Mouse (Mus musculus) stomach, embryonic 14.5 days (tissue): ENCODE results near the gene Map7d1. TPM values are rescaled to one million over a fixed set of nuclear protein-coding genes. Genes with fewer than 3 reads are reported as not detected.
"Not testable (repeated sequence)": the region's sequence is repeated elsewhere in the genome, so short reads cannot be mapped to it uniquely, and the experiment has no call there.

Experiments
- ATAC-seq: fragments of 200-750 bp; cut with Nextera tagmentation; 2 replicates; pipeline ENCODE4 v1.8.0; 2017; ENCODE audit warnings: low read depth, moderate TSS enrichment; ENCODE audit not compliant: insufficient number of reproducible peaks, insufficient read depth, low FRiP score
- H3K27ac ChIP-seq: fragments of 300-500 bp; sonication (generic); 2 replicates; pipeline ENCODE4 v1.5.1; 2014; ENCODE audit warnings: mild to moderate bottlenecking, low read length, moderate library complexity, mixed read lengths
- H3K27me3 ChIP-seq: fragments of 300-500 bp; sonication (generic); 2 replicates; pipeline ENCODE4 v1.6.1; 2014; ENCODE audit warnings: low read length, control low read depth, mixed read lengths; ENCODE audit not compliant: control insufficient read depth, insufficient read depth
- H3K36me3 ChIP-seq: fragments of 300-500 bp; sonication (generic); 2 replicates; pipeline ENCODE4 v1.6.1; 2014; ENCODE audit warnings: mild to moderate bottlenecking, control low read depth, low read length, moderate library complexity, mixed read lengths; ENCODE audit not compliant: control insufficient read depth, insufficient read depth
- H3K4me1 ChIP-seq: fragments of 300-500 bp; sonication (generic); 2 replicates; pipeline ENCODE4 v1.6.1; 2014; ENCODE audit warnings: low read length, control low read depth, mixed read lengths; ENCODE audit not compliant: control insufficient read depth, insufficient read depth
- H3K4me2 ChIP-seq: fragments of 300-500 bp; sonication (generic); replicated peaks from 2 replicates; pipeline ENCODE4 v1.6.1; 2014; ENCODE audit warnings: low read depth, low read length, control low read depth
- H3K4me3 ChIP-seq: fragments of 300-500 bp; sonication (generic); 2 replicates; pipeline ENCODE4 v1.5.1; 2014; ENCODE audit warnings: low read depth, low read length, control low read depth
- H3K9ac ChIP-seq: fragments of 300-500 bp; sonication (generic); replicated peaks from 2 replicates; pipeline ENCODE4 v1.6.1; 2014; ENCODE audit warnings: low read depth, mild to moderate bottlenecking, control low read depth, low read length, moderate library complexity, mixed read lengths
- H3K9me3 ChIP-seq: fragments of 300-500 bp; sonication (generic); 2 replicates; pipeline ENCODE4 v1.6.1; 2016; ENCODE audit warnings: low read depth, low read length, control low read depth; ENCODE audit not compliant: control insufficient read depth
- WGBS: fragments of 180-500 bp; shearing (Covaris S2); extraction: QIAGEN DNeasy Blood & Tissue Kit; methylation state at CpG from one replicate; pipeline ENCODE4 v1.1.7; 2014; 5-methylcytosine and 5-hydroxymethylcytosine counted together
- polyA plus RNA-seq: library from polyadenylated mRNA; unstranded; fragments of >200 nt; fragmentation: Nextera tagmentation; extraction: Ambion mirVana; gene quantifications from 2 replicates; pipeline ENCODE4 v1.2.1, GENCODE M21; 2014

Gene Map7d1
- polyA plus RNA-seq, 1 experiment from 2014 or later: 38.7 TPM

- no peaks in the 10 kb centered on the region for H3K27me3 ChIP-seq
- WGBS: 32% methylated on average over 5 of the region's 5 CpGs
- no peak overlapping the region for H3K4me3 ChIP-seq
- no peak for ATAC-seq
- H3K4me2 ChIP-seq: no peak overlapping the region
- H3K4me1 ChIP-seq: no peaks in the 10 kb centered on the region
- H3K9me3 ChIP-seq: no peaks in the 10 kb centered on the region
- H3K27ac ChIP-seq: no peak overlapping the region
- H3K9ac ChIP-seq: no peak overlapping the region
- peaks cover 24% of the 10 kb centered on the region for H3K36me3 ChIP-seq
These were observed 28.0 kb downstream of the Map7d1 start for GRCm38 (mm10) chr4:126228144-126228543.

GRCm38 (mm10) chr4:126227077-126227761, 28.9 kb downstream of the Map7d1 start:
- Histone ChIP-seq H3K4me3 (peak overlapping the region; percentile 8; the same call in 1 of the 2 replicates), H3K36me3 (peaks cover 15% of the 10 kb centered on the region), H3K27me3 (no peaks in the 10 kb centered on the region), H3K4me1 (no peaks in the 10 kb centered on the region), H3K9ac (no peak overlapping the region), H3K4me2 (peak overlapping the region; percentile 53), H3K27ac (no peak overlapping the region; the same call in 1 of the 2 replicates), H3K9me3 (no peaks in the 10 kb centered on the region)
- 7% methylated on average over 18 of the region's 18 CpGs for WGBS
- peak; percentile 80; the same call in 1 of the 2 replicates for ATAC-seq

- no peak overlapping the region for H3K4me2 ChIP-seq
- 51% methylated on average over 12 of the region's 12 CpGs for WGBS
- ATAC-seq: no peak
- H3K27ac ChIP-seq: no peak overlapping the region
- H3K36me3 ChIP-seq: peaks cover 9% of the 10 kb centered on the region
- H3K9me3 ChIP-seq: no peaks in the 10 kb centered on the region
- H3K27me3 ChIP-seq: no peaks in the 10 kb centered on the region
- no peaks in the 10 kb centered on the region for H3K4me1 ChIP-seq
- H3K4me3 ChIP-seq: no peak overlapping the region
- no peak overlapping the region for H3K9ac ChIP-seq
These were observed 29.5 kb downstream of the Map7d1 start for GRCm38 (mm10) chr4:126226640-126227039.

GRCm38 (mm10) chr4:126222631-126223030, 33.5 kb downstream of the Map7d1 start:
- ATAC-seq: no peak
- H3K27ac ChIP-seq: no peak overlapping the region
- H3K9me3 ChIP-seq: no peaks in the 10 kb centered on the region
- H3K9ac ChIP-seq: no peak overlapping the region
- WGBS: 78% methylated on average over 11 of the region's 11 CpGs
- no peak overlapping the region for H3K4me3 ChIP-seq
- no peaks in the 10 kb centered on the region for H3K36me3 ChIP-seq
- H3K4me1 ChIP-seq: no peaks in the 10 kb centered on the region
- no peak overlapping the region for H3K4me2 ChIP-seq
- H3K27me3 ChIP-seq: no peaks in the 10 kb centered on the region

- H3K36me3 ChIP-seq: no peaks in the 10 kb centered on the region
- no peaks in the 10 kb centered on the region for H3K9me3 ChIP-seq
- WGBS: 89% methylated on average over 10 of the region's 10 CpGs
- H3K27me3 ChIP-seq: no peaks in the 10 kb centered on the region
- no peak overlapping the region for H3K4me2 ChIP-seq
- H3K4me1 ChIP-seq: no peaks in the 10 kb centered on the region
- H3K9ac ChIP-seq: no peak overlapping the region
- no peak overlapping the region for H3K4me3 ChIP-seq
- ATAC-seq: no peak
- H3K27ac ChIP-seq: no peak overlapping the region
These were observed 36.1 kb downstream of the Map7d1 start for GRCm38 (mm10) chr4:126220045-126220444.

GRCm38 (mm10) chr4:126219540-126219939, 36.6 kb downstream of the Map7d1 start:
- H3K36me3 ChIP-seq, H3K4me3 ChIP-seq, H3K4me2 ChIP-seq, H3K9me3 ChIP-seq, H3K9ac ChIP-seq, H3K27me3 ChIP-seq, H3K27ac ChIP-seq, H3K4me1 ChIP-seq, ATAC-seq: not testable (repeated sequence)
- WGBS: 71% methylated on average over 3 of the region's 3 CpGs

- ATAC-seq: no peak
- Histone ChIP-seq H3K27ac (no peak overlapping the region), H3K27me3 (no peaks in the 10 kb centered on the region), H3K4me3 (no peak overlapping the region), H3K4me2 (no peak overlapping the region), H3K4me1 (no peaks in the 10 kb centered on the region), H3K9ac (no peak overlapping the region), H3K36me3 (no peaks in the 10 kb centered on the region), H3K9me3 (no peaks in the 10 kb centered on the region)
- 80% methylated on average over 6 of the region's 6 CpGs for WGBS
These were observed 38.4 kb downstream of the Map7d1 start for GRCm38 (mm10) chr4:126217771-126218170.

GRCm38 (mm10) chr4:126207081-126207480, 49.1 kb downstream of the Map7d1 start:
- WGBS: 56% methylated on average over 6 of the region's 6 CpGs
- H3K9ac ChIP-seq: no peak overlapping the region
- H3K4me1 ChIP-seq: peaks cover 8% of the 10 kb centered on the region; the same call in 1 of the 2 replicates
- no peak overlapping the region for H3K4me3 ChIP-seq
- H3K27ac ChIP-seq: no peak overlapping the region
- ATAC-seq: no peak
- no peak overlapping the region for H3K4me2 ChIP-seq
- H3K9me3 ChIP-seq: no peaks in the 10 kb centered on the region
- no peaks in the 10 kb centered on the region for H3K27me3 ChIP-seq
- H3K36me3 ChIP-seq: no peaks in the 10 kb centered on the region

GRCm38 (mm10) chr4:126205386-126205785, 50.8 kb downstream of the Map7d1 start:
- WGBS: 46% methylated on average over 1 of the region's 1 CpGs
- Histone ChIP-seq H3K4me1 (peaks cover 13% of the 10 kb centered on the region), H3K4me2 (no peak overlapping the region), H3K27me3 (no peaks in the 10 kb centered on the region), H3K36me3 (no peaks in the 10 kb centered on the region), H3K27ac (no peak overlapping the region), H3K9me3 (no peaks in the 10 kb centered on the region), H3K4me3 (no peak overlapping the region), H3K9ac (no peak overlapping the region)
- no peak for ATAC-seq
